Mouse (Mus musculus) liver, adult 2 months (tissue): ENCODE measurements around the gene Zbtb8a. TPM values are rescaled to one million over a fixed set of nuclear protein-coding genes. Genes with fewer than 3 reads are reported as not detected.

Experiments used
- DNase-seq: peaks from one replicate; pipeline ENCODE4 v3.0.0-alpha.2; 2011; ENCODE audit warnings: low read depth, low spot score; ENCODE audit errors: extremely low read depth
- H3K27ac ChIP-seq: fragments of 200-500 bp; replicated peaks from 2 replicates; pipeline ENCODE4 v1.5.1; 2012; ENCODE audit warnings: low read depth, mild to moderate bottlenecking, control low read depth, inconsistent platforms, low read length; ENCODE audit not compliant: insufficient read depth
- H3K27me3 ChIP-seq: fragments of 200-500 bp; 2 replicates; pipeline ENCODE4 v1.6.1; 2012; ENCODE audit warnings: mild to moderate bottlenecking, moderate library complexity, low read length, inconsistent platforms; ENCODE audit not compliant: control insufficient read depth, insufficient read depth
- H3K36me3 ChIP-seq: fragments of 200-500 bp; 2 replicates; pipeline ENCODE4 v1.6.1; 2012; ENCODE audit warnings: low read length, inconsistent platforms; ENCODE audit not compliant: control insufficient read depth, insufficient read depth
- H3K4me1 ChIP-seq: fragments of 200-500 bp; 2 replicates; pipeline ENCODE4 v1.6.1; 2011; ENCODE audit warnings: low read length; ENCODE audit not compliant: control insufficient read depth, insufficient read depth
- H3K4me3 ChIP-seq: fragments of 200-500 bp; 2 replicates; pipeline ENCODE4 v1.5.1; 2011; ENCODE audit warnings: low read depth, mild to moderate bottlenecking, control low read depth, low read length, moderate library complexity; ENCODE audit not compliant: insufficient read depth
- H3K79me2 ChIP-seq: fragments of 200-500 bp; 2 replicates; pipeline ENCODE4 v1.6.1; 2012; ENCODE audit warnings: inconsistent platforms, mild to moderate bottlenecking, low read length, moderate library complexity; ENCODE audit not compliant: control insufficient read depth, insufficient read depth
- H3K9ac ChIP-seq: fragments of 200-500 bp; 2 replicates; pipeline ENCODE4 v1.6.1; 2012; ENCODE audit warnings: low read depth, mild to moderate bottlenecking, control low read depth, inconsistent platforms, low read length
- CTCF ChIP-seq: fragments of 200-500 bp; IDR thresholded peaks from 2 replicates; pipeline ENCODE4 v1.5.1; 2011; ENCODE audit warnings: low read depth, low read length, control low read depth
- POLR2A ChIP-seq: fragments of 200-500 bp; IDR thresholded peaks from 2 replicates; pipeline ENCODE4 v1.6.1; 2011; ENCODE audit warnings: low read length, control low read depth; ENCODE audit not compliant: insufficient read depth; ENCODE audit errors: extremely low read depth
- WGBS: fragments of 180-500 bp; shearing (Covaris S2); methylation state at CpG from one replicate; pipeline ENCODE4 v1.1.7; 2018; 5-methylcytosine and 5-hydroxymethylcytosine counted together
- polyA plus RNA-seq: library from polyadenylated mRNA; depleted of rRNA; stranded (reverse); fragments of >200 nt; gene quantifications from 2 replicates; pipeline ENCODE4 v1.2.3, GENCODE M21; 2012; rRNA removed
- total RNA-seq: library from RNA; depleted of rRNA; stranded (reverse); fragments of >200 nt; gene quantifications from 2 replicates; pipeline ENCODE4 v1.2.3, GENCODE M21; 2014; rRNA removed

Zbtb8a gene
- total and polyA plus RNA-seq, 2 experiments: 1.3 to 1.7 TPM

- Histone ChIP-seq H3K4me1 (peaks cover 13% of the 10 kb centered on the region), H3K27me3 (no peaks in the 10 kb centered on the region), H3K4me3 (no peak overlapping the region), H3K9ac (no peak overlapping the region), H3K27ac (no peak overlapping the region), H3K36me3 (peaks cover 19% of the 10 kb centered on the region), H3K79me2 (no peaks in the 10 kb centered on the region)
- TF ChIP-seq POLR2A (no peak), CTCF (no peak)
- 46% methylated on average over 1 of the region's 1 CpGs for WGBS
- no peak for DNase-seq
Observed at GRCm38 (mm10) chr4:129304306-129304705, 73.6 kb downstream of the Zbtb8a start.

GRCm38 (mm10) chr4:129303816-129304215 is 74.1 kb downstream of the Zbtb8a start:
- H3K79me2 ChIP-seq: no peaks in the 10 kb centered on the region
- peaks cover 16% of the 10 kb centered on the region for H3K36me3 ChIP-seq
- peak; percentile 33 for DNase-seq
- H3K4me3 ChIP-seq: no peak overlapping the region
- no peak overlapping the region for H3K27ac ChIP-seq
- TF ChIP-seq POLR2A (no peak), CTCF (no peak)
- WGBS: 76% methylated on average over 9 of the region's 9 CpGs
- no peaks in the 10 kb centered on the region for H3K27me3 ChIP-seq
- H3K4me1 ChIP-seq: peaks cover 13% of the 10 kb centered on the region
- no peak overlapping the region for H3K9ac ChIP-seq

Other genes starting within 250 kb of the Zbtb8a start
- gene Fndc5, start 241.1 kb downstream of the Zbtb8a start, total RNA-seq: 0.54 and 0.83 TPM in 2 replicates
- 0.17 and 0.87 TPM in 2 replicates for gene Fndc5, start 241.1 kb downstream of the Zbtb8a start, polyA plus RNA-seq
- gene S100pbp, start 188.4 kb downstream of the Zbtb8a start, total RNA-seq: 13.4 TPM in 2 replicates
- 7.3 and 10.0 TPM in 2 replicates for gene S100pbp, start 188.4 kb downstream of the Zbtb8a start, polyA plus RNA-seq
- 17.2 and 18.5 TPM in 2 replicates for gene Yars, start 188.4 kb downstream of the Zbtb8a start, total RNA-seq
- gene Yars, start 188.4 kb downstream of the Zbtb8a start, polyA plus RNA-seq: 10.7 and 15.3 TPM in 2 replicates
- gene C77080, start 116.7 kb downstream of the Zbtb8a start, total RNA-seq: 8.9 and 17.9 TPM in 2 replicates
- 46.6 and 60.7 TPM in 2 replicates for gene C77080, start 116.7 kb downstream of the Zbtb8a start, polyA plus RNA-seq
- not detected in 2 replicates for gene Sync, start 90.5 kb downstream of the Zbtb8a start, total RNA-seq
- 0.04 and 0.05 TPM in 2 replicates for gene Sync, start 90.5 kb downstream of the Zbtb8a start, polyA plus RNA-seq
- gene Rbbp4, start 42.7 kb downstream of the Zbtb8a start, total RNA-seq: 40.3 and 47.2 TPM in 2 replicates
- gene Rbbp4, start 42.7 kb downstream of the Zbtb8a start, polyA plus RNA-seq: 15.1 and 17.2 TPM in 2 replicates
- gene Zbtb8os, start 42.4 kb downstream of the Zbtb8a start, total RNA-seq: 24.7 and 32.8 TPM in 2 replicates
- gene Zbtb8os, start 42.4 kb downstream of the Zbtb8a start, polyA plus RNA-seq: 14.7 and 16.7 TPM in 2 replicates
- gene Zbtb8b, start 62.7 kb upstream of the Zbtb8a start, total RNA-seq: 0.07 TPM in 1 of 2 replicates, not detected in the other
- gene Zbtb8b, start 62.7 kb upstream of the Zbtb8a start, polyA plus RNA-seq: 0.04 TPM in 1 of 2 replicates, not detected in the other
- 22.1 and 26.6 TPM in 2 replicates for gene Bsdc1, start 83.5 kb upstream of the Zbtb8a start, total RNA-seq
- gene Bsdc1, start 83.5 kb upstream of the Zbtb8a start, polyA plus RNA-seq: 14.5 and 19.3 TPM in 2 replicates
- not detected in 2 replicates for gene Tssk3, start 112.9 kb upstream of the Zbtb8a start, total RNA-seq
- not detected in 2 replicates for gene Tssk3, start 112.9 kb upstream of the Zbtb8a start, polyA plus RNA-seq
- not detected in 2 replicates for gene Fam229a, start 113.1 kb upstream of the Zbtb8a start, total RNA-seq
- 0.38 TPM in 1 of 2 replicates, not detected in the other for gene Fam229a, start 113.1 kb upstream of the Zbtb8a start, polyA plus RNA-seq
- 5.3 and 9.9 TPM in 2 replicates for gene Marcksl1, start 135.5 kb upstream of the Zbtb8a start, total RNA-seq
- 7.7 and 11.1 TPM in 2 replicates for gene Marcksl1, start 135.5 kb upstream of the Zbtb8a start, polyA plus RNA-seq
- gene Hdac1, start 164.6 kb upstream of the Zbtb8a start, total RNA-seq: 16.8 and 20.5 TPM in 2 replicates
- gene Hdac1, start 164.6 kb upstream of the Zbtb8a start, polyA plus RNA-seq: 15.8 and 18.1 TPM in 2 replicates
- 0.92 and 1.1 TPM in 2 replicates for gene Lck, start 195.5 kb upstream of the Zbtb8a start, total RNA-seq
- 1.7 and 1.9 TPM in 2 replicates for gene Lck, start 195.5 kb upstream of the Zbtb8a start, polyA plus RNA-seq
- 11.8 and 14.4 TPM in 2 replicates for gene Fam167b, start 200.4 kb upstream of the Zbtb8a start, total RNA-seq
- 17.5 and 20.3 TPM in 2 replicates for gene Fam167b, start 200.4 kb upstream of the Zbtb8a start, polyA plus RNA-seq
- gene Eif3i, start 222.5 kb upstream of the Zbtb8a start, total RNA-seq: 170 and 204 TPM in 2 replicates
- gene Eif3i, start 222.5 kb upstream of the Zbtb8a start, polyA plus RNA-seq: 186 and 205 TPM in 2 replicates
- gene Tmem234, start 222.6 kb upstream of the Zbtb8a start, total RNA-seq: 65.6 and 67.5 TPM in 2 replicates
- gene Tmem234, start 222.6 kb upstream of the Zbtb8a start, polyA plus RNA-seq: 75.8 and 93.6 TPM in 2 replicates
- 0.54 and 1.6 TPM in 2 replicates for gene Dcdc2b, start 236.1 kb upstream of the Zbtb8a start, total RNA-seq
- gene Dcdc2b, start 236.1 kb upstream of the Zbtb8a start, polyA plus RNA-seq: 1.3 and 1.4 TPM in 2 replicates
- 10.3 and 11.3 TPM in 2 replicates for gene Iqcc, start 241.0 kb upstream of the Zbtb8a start, total RNA-seq
- gene Iqcc, start 241.0 kb upstream of the Zbtb8a start, polyA plus RNA-seq: 21.0 and 23.0 TPM in 2 replicates
- 9.3 and 9.7 TPM in 2 replicates for gene Ccdc28b, start 245.8 kb upstream of the Zbtb8a start, total RNA-seq
- gene Ccdc28b, start 245.8 kb upstream of the Zbtb8a start, polyA plus RNA-seq: 7.2 and 7.6 TPM in 2 replicates